Mouse (Mus musculus): Measurements from ENCODE around the gene Fbxl22.
A peak's percentile ranks its signal among the peaks of the same experiment; 100 is the strongest.

Gene Fbxl22

GRCm38 (mm10) chr9:66514256-66514770 is at the start of gene Fbxl22:
Gene Fbxl22 (minus strand): TSS chr9:66514593.
- peak; percentile 55 for DNase-seq

DNA sequence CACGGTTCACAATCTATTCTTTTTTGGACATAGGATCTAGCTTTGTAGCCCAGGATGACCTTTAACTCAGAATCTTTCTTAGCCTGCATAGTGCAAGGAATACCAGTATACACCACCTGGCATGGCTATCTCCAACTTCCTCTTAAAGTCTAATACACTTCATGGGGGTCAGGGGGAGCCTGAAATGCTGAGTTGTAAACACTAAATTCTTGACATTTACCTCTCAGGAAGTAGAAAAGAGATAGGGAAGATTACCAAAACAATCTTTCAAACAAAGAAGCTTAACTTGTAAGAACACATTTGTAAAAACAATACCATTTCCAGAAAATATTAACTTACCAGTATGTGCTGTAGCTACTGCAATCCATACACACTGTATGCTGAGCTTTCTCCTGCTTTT is 47.8 kb upstream of the Fbxl22 start:
- no peak for DNase-seq

- no peak for DNase-seq
These were observed 47.1 kb upstream of the Fbxl22 start for GRCm38 (mm10) chr9:66561496-66561895.

DNA sequence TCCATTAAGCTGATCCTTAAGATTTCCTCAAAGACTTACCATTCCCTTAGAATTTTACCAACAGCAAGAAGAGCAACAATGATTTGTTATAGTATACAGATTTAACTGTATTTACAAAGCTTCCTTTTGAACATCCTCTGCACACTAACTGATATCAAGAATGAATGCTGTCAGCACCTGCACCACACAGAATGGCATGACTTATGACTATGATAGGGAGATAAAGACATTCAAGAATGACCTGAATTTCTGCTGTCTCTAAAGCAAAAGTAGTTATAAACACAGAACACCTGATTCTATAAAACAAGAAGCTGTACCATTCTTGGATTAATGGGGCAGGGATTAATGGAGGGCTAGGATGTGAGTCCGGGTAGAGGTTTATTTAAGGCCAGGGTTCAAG is 46.3 kb upstream of the Fbxl22 start:
- peak; percentile 30 for DNase-seq

GRCm38 (mm10) chr9:66560295-66560694 is 45.9 kb upstream of the Fbxl22 start:
- peak; percentile 65 for DNase-seq

DNA sequence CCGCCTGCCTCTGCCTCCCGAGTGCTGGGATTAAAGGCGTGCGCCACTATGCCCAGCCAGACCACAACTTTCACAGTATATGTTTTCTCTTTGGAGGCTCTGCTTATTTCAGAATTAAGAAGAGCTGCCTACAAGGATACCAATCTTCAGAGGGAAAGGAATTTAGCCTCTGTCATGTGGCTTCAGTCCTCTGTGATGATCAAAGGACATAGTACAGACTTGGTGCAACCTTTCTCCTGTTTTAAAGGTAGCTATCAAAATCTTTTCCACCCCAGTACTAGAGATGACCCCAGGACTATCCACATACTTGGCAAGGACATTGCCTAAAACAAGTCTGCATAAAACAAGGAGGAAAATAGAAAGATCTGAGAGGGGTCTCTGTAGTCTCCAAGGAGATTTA is 44.6 kb upstream of the Fbxl22 start:
- DNase-seq, result no peak

DNA sequence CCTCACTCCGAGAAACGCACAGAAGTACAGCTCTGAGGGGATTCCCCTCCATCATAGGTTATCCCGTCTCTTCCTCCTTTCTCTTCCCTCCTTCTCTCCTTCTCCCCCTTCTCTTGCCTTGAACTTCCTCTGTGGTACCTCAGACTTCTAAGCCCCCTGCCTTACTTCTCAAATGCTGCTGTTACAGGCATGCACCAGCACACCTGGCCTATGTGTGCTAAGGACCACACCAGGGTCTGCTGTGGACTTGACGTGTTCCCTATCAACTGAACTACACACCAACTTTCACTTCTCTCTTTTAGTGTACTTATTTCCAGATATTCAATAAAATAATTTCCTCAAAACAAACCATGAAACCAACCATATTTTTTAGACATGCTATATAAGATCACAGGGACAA is 28.4 kb upstream of the Fbxl22 start:
- DNase-seq, result no peak

- DNase-seq, result no peak
These were observed 7.2 kb upstream of the Fbxl22 start for GRCm38 (mm10) chr9:66521595-66521994.

DNA sequence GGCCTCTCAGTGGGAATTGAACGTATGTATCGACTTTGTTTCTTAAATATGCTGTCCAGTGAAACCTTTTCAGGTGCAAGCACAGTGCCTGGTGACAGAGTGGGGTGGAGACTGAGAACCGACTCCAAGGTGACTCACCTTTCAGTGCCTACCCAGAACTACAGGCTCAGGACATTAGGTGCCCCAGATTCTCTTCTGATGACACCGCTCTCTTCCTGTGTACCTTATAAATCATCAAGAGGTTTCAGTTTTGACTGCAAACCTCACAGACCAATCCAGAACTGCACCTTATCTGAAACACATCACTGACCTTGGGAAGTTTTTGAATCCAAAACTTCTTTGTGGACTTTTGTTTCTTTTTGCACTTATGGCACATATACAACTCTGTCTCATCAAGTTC is 5.9 kb upstream of the Fbxl22 start:
- no peak for DNase-seq

DNA sequence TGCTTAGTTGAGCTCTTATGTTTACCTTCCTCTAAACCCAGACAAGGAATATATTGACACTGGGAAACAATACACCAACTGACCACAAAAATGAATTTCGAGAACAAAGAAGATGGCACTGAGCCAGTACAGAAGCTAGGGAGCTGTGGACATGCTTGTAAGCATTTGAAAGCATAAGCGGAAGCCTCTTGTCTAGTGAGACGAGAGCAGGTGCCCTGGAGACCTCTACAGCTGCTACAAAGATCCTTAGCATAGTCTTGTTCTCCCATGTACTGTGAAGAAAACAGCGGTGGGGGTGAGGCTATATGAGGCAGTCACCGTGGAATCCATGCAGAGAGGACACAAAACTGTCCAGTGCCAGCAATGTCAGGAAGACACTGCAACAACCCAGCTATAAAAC is 4.5 kb upstream of the Fbxl22 start:
- no peak for DNase-seq

DNA sequence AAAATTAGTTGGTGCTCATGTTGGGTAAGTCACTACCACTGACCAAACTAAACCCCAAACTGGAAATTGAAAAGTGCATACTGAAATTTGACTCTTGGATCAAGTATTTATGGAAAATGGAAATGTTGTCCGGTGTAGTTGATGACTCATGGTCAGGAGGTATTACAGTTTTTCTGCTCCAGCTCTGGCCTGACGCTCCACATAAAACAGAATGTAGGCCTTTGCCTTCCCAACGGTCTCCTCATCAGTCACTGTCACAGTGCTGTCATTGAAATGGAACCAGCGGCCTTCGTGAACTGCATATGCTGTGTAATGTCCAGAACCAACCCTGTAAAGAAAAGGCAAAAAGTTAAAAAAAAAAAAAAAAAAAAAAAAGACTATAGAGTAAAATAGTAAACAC is 3.9 kb upstream of the Fbxl22 start:
- no peak for DNase-seq

DNA sequence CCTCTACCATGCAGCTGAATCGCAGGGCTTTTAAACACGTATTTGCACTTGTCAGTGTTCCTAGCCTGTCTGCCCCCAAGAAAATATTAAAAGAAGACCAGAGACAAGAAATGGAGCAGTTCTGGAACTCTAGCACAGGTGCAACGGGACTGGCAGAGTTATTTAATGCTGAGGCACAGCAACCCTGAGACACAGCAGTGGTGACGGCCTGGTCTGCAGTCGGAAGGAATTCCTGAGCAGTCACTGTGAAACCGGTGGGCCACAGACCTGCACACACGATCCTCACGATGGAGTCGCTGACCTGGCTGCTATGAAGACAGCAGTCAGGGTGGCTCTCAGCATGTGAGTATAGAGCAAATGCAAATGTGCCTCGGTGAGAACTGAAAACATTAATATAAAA is 3.4 kb upstream of the Fbxl22 start:
- DNase-seq, result no peak

DNA sequence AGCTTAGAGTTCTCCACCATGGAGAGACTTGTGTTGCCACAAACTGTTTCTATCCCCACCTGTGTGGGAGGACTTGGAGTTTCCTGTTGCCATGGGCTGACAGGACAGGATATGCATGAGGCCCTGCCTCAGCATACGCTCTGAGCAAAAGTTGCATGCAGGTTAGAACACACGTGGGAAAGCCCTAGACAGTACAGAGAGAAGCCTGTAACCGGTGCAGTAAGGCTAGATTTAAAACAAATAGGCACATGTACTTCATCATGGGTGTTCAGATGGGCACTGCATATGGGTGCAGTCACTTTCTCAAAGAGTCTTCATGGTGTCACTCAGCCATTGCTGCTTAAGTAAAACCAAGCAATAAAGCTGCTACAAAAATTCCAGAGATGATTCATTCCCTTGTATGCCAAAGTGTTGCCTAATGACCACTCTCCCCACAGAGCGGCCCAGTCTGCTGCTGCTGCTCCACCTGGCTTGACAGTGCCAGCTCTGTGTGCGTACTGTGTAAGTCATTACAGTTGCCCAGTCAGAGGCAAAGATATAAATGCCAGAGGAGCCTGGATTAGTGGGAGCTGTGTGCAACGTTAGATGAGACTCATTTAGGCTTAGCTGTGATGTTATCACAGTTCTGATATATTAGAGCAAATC is 2.0 kb upstream of the Fbxl22 start:
- no peak for DNase-seq

DNA sequence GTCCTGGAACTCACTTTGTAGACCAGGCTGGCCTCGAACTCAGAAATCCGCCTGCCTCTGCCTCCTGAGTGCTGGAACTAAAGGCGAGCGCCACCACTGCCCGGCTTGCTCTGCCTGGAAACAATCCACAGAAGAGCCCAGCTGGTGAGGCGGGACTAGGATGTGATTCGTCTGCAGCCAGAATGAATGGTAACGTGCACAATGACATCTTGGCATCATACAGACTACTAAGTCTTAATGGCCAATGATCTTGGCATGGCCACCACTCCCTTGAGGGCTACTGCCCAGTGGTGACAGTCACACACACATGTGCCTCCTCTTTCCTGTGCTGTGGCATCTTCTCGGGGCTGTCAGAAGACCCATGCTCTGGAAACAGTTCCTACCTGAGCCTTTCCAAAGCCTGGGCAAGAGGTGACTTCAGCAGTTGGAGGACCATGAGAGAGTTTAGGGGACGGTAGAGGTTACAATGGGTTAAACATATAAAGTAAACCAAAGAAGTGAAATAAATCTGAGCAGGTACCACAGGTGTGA is 1.4 kb upstream of the Fbxl22 start:
- no peak for DNase-seq

DNA sequence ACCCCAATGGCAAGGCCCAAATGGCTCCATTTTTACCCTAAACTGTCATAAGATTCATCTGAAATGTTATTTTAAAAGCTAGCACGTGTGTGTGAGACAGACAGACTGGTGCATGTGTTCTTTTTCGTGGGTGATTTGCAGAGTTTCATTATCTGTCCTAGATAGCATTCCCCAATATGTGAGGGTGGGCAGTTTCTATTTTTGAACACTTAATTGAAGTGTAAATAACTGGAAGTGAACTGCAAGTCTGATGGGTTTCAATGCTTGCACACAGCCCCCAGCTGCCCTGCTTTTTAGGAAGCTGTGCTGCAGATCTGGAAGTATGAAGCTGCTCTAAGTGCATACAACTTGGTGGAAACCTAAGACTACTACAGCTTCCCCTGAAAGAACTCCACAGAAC is 722 bp upstream of the Fbxl22 start:
- DNase-seq, result no peak

- no peak for DNase-seq
These were observed 635 bp downstream of the Fbxl22 start for GRCm38 (mm10) chr9:66513661-66514255.

- peak; percentile 47 for DNase-seq
These were observed 1.2 kb downstream of the Fbxl22 start for GRCm38 (mm10) chr9:66513150-66513549.

DNA sequence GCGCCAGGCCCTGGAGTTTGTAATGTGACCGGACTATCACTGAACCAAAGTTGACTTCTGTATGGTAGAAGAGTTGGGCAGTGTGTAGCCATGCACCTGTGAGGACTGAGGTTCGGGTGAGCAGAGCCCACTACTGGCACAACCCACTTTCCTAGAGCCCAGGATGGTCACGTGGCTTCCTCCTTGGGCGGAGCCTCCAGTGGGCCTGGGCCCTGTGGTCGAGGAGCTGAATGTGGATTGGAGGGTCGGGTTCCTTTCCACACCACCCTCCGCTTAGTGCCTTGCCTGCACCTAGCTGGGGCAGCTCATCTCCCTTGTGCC is 2.1 kb downstream of the Fbxl22 start:
- peak; percentile 89 for DNase-seq

DNA sequence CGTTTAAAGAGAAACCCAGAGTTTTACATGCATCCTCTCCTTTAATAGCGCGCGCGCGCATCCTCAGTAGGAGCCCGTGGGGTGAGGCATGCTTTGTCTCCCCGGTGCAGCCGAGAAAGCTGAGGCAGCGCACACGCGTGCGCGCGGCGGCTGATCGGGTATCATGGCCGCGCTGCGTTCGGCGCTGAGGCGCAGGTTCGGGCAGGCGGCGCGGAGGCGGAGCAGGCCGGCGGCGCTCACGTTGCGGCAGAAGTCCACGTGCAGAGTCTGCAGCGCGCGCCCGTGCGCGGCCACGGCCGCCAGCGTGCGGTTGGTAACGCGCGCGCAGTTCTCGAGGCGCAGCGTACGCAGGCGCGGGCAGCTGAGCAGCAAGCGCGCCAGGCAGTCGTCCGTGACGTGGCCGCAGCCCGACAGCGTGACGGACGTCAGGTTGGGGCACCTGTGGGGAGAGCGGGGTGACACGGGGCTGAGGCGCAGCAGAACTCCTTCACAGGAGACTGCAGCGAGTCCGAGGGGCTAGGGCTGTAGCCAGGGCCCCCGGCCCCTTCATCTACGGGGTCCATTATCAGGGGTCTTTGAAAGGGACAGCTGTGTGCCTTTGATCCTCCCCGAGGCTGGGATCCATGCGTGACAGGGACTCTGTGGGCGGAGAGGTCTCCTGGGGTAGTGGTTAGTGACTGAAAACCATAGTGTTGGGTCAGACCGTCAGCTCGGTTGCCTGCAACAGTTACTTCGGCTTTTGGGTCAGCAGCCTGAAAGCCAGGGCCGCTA is 2.6 kb downstream of the Fbxl22 start:
- peak; percentile 93 for DNase-seq

DNA sequence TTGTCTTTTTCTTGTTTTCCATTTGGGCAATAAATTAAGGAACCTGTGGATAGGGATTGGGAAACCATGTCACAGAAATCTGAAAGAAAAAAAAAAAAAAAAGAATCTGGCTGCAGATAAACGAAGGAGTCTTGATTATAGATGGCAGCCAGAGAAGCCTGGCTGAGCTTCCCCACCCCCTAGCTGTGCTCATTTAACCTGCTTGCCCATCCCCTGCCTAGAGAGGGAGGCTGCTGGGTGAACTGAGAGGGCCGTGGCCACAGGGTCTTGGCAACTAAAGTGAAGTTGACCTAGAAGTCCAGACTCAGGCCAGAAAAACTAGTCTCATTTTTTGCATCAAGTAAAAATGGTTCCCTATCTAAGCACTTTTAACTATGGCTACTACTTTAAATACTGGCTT is 3.4 kb downstream of the Fbxl22 start:
- peak; percentile 34 for DNase-seq

- no peak for DNase-seq
These were observed 4.0 kb downstream of the Fbxl22 start for GRCm38 (mm10) chr9:66510351-66510841.

DNA sequence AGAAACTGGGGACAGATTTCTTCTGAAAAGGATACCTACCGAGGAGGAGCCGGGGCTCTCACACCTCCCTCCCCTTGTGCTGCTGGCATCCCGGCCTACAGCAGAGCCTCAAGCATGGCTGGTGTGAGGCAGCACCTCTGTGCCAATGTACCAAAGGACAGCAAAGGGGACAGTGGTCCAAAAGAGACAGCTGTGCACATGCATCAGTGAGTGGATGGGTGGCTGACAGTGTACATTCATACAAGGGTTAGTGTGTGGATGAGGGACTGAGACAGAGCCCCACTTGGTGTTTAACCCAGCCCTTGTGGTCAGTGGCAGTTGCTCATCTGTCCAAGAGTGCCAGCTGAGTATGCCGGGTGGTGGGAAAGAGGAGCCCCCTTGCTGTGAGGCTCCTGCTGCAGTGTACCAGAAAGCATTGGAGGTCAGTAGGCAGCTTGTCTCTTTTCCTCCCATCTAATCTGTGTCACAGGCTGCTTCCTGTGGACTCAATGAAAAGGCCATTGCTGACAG is 5.4 kb downstream of the Fbxl22 start:
- no peak for DNase-seq

DNA sequence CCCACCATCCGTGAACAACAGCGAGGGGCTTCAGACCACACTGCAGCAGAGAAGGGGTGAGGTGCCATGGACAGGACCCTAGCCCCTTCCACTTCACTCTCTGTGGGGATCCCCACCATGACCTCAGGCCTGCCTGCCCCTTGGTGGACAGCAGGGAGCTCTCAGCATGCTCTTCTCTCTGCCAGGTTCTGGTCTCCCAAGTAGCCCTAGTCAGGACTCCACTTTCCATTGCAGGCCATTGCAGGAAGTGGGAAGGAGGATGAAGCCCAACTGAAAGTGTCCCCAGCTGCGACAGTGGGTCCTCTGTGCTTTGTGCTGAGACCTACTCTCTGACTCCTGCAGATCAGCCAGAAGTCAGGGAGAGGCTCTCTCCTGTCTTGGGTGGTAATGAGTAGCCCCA is 6.7 kb downstream of the Fbxl22 start:
- DNase-seq, result no peak

DNA sequence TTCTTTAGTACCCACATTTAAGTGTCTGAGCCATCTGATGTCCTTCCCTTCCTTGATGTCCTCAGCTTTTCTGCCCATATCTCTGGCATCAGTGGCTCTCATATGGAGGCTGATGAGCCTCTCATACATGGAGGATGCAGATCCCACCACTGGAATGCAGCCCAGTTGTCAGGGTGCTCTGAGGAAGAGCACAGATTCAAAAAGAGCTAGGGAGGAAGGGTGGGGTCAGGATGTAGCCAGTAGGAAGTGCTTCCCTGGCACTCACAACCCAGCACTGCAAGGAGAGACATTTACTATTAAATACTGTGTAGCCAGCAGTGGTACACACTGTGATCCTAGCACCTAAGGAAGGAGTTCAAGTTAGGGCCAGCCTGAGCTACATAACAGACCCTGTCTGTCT is 8.0 kb downstream of the Fbxl22 start:
- no peak for DNase-seq

Data from thymus, postnatal 25 days (tissue).